Mouse (Mus musculus): ENCODE measurements around the gene Tmem37. TPM values are rescaled to one million over a fixed set of nuclear protein-coding genes. Genes with fewer than 3 reads are reported as not detected.

Gene Tmem37
- polyA plus RNA-seq (2015; fragmentation: Nextera tagmentation; extraction: Ambion mirVana) = 42.2 and 56.4 TPM in 2 replicates

DNA sequence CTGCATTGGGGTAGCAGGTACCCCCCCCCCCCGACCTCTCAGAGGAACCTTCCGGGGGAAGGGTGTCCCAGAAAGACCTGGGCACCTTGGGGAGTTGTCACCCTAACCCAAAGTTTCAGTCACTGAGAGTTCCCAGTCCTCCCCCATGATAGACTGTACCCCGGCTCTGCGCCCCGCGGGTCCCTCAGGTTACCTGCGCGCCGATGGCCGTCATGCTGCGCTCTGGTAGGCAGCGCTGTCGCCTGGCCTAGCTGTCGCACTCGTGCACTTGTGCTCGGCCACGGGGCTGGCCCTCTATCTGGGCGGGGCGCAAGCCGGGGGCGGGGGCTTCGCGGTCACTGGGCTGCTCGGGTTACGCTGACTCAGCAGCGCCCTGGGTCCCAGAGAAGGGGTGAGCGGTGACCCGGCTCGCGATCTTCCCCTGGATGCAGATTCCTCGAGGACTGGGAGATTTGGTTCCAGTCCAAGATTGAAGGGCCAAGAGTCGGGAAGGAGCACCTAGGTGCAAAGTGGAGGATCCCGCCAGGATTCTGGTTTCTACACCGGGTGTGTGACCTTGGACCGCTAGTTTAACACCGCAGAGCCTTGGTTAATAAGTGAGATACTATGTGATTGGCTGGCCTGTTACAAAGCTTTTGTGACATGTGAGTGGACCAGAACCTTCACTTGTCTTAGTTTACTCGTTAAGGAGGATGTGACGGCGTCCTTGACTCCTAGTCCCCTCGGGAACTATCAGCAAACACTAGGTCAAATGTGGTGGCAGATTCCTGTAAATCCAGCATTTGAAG, at the start of gene Tmem37:
Tmem37 (minus strand) TSS at position 556 of the 788 bp plus-strand sequence.

GRCm38 (mm10) chr1:120120969-120121811, 47.3 kb upstream of the Tmem37 start, which contains the start of the genes Dbi and 3110009E18Rik:
TSS of gene Dbi (minus strand) at chr1:120121078.
TSS of gene 3110009E18Rik (plus strand) at chr1:120121187.

Other genes starting within 250 kb of the Tmem37 start
- 4.0 and 6.2 TPM in 2 replicates for gene Ptpn4, start 236.5 kb downstream of the Tmem37 start, polyA plus RNA-seq (2015; fragmentation: Nextera tagmentation; extraction: Ambion mirVana)
- gene Tmem177, start 160.9 kb downstream of the Tmem37 start, polyA plus RNA-seq (2015; fragmentation: Nextera tagmentation; extraction: Ambion mirVana) = 3.2 and 3.6 TPM in 2 replicates
- not detected in 2 replicates for gene Cfap221, start 76.8 kb downstream of the Tmem37 start, polyA plus RNA-seq (2015; fragmentation: Nextera tagmentation; extraction: Ambion mirVana)
- 3.6 and 4.8 TPM in 2 replicates for gene Sctr, start 67.2 kb downstream of the Tmem37 start, polyA plus RNA-seq (2015; fragmentation: Nextera tagmentation; extraction: Ambion mirVana)
- gene Dbi, start 47.0 kb upstream of the Tmem37 start, polyA plus RNA-seq (2015; fragmentation: Nextera tagmentation; extraction: Ambion mirVana) = 1,272 and 1,702 TPM in 2 replicates
- 8.1 and 10.7 TPM in 2 replicates for gene 3110009E18Rik, start 47.1 kb upstream of the Tmem37 start, polyA plus RNA-seq (2015; fragmentation: Nextera tagmentation; extraction: Ambion mirVana)
- 25.4 and 25.8 TPM in 2 replicates for gene Steap3, start 198.6 kb upstream of the Tmem37 start, polyA plus RNA-seq (2015; fragmentation: Nextera tagmentation; extraction: Ambion mirVana)

Measured in skeletal muscle tissue, postnatal 0 days (tissue).